Mouse (Mus musculus): Measurements from ENCODE around the gene Npas4. TPM values are rescaled to one million over a fixed set of nuclear protein-coding genes. Genes with fewer than 3 reads are reported as not detected.
"Not testable (repeated sequence)": the region's sequence is repeated elsewhere in the genome, so short reads cannot be mapped to it uniquely, and the experiment has no call there.

Npas4 gene
- polyA plus RNA-seq, 1 experiment from 2014 or later, result not detected

- Histone ChIP-seq H3K27me3 (ENCODE audit: low read depth, poor library complexity, severe bottlenecking) (peaks cover 79% of the 10 kb centered on the region), H3K36me3 (no peaks in the 10 kb centered on the region), H3K27ac (no peak overlapping the region), H3K9me3 (replicated peaks) (no peaks in the 10 kb centered on the region), H3K4me1 (peaks cover 7% of the 10 kb centered on the region), H3K4me3 (no peak overlapping the region)
- DNase-seq (ENCODE audit: low spot score), result peak; percentile 100
- WGBS, result 4% methylated on average over 13 of the region's 13 CpGs
Measured at GRCm38 (mm10) chr19:4989013-4989412, 1.1 kb downstream of the Npas4 start.

- Histone ChIP-seq H3K36me3 (no peaks in the 10 kb centered on the region), H3K9me3 (replicated peaks) (no peaks in the 10 kb centered on the region), H3K4me3 (no peak overlapping the region), H3K27me3 (ENCODE audit: low read depth, poor library complexity, severe bottlenecking) (peaks cover 44% of the 10 kb centered on the region), H3K4me1 (no peaks in the 10 kb centered on the region), H3K27ac (no peak overlapping the region)
- peak; percentile 44 for DNase-seq (ENCODE audit: low spot score)
Measured at GRCm38 (mm10) chr19:4981767-4982166, 8.3 kb downstream of the Npas4 start.

DNA sequence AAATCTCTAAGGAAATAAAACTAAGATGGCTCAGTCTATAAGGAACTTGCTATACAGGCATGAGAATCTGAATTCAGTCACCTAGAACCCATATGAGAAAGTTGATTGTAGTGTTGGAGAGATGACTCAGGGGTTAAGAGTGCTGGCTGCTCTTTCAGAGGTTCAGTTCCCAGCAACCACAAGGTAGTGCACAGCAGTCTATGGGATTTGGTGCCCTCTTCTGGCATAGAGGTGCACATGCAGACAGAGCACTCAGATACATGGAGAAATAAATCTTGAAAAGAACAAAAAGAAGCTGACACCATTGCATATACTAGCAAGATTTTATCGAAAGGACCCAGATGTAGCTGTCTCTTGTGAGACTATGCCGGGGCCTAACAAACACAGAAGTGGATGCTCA lies 21.9 kb downstream of the Npas4 start:
- Histone ChIP-seq H3K36me3 (peaks cover 44% of the 10 kb centered on the region), H3K4me1 (peaks cover 3% of the 10 kb centered on the region; the same call in 1 of the 2 replicates), H3K27me3 (ENCODE audit: low read depth, poor library complexity, severe bottlenecking) (no peaks in the 10 kb centered on the region), H3K4me3 (no peak overlapping the region), H3K27ac (no peak overlapping the region), H3K9me3 (replicated peaks) (no peaks in the 10 kb centered on the region)
- no peak for DNase-seq (ENCODE audit: low spot score)
- WGBS, result 93% methylated on average over 2 of the region's 2 CpGs

DNA sequence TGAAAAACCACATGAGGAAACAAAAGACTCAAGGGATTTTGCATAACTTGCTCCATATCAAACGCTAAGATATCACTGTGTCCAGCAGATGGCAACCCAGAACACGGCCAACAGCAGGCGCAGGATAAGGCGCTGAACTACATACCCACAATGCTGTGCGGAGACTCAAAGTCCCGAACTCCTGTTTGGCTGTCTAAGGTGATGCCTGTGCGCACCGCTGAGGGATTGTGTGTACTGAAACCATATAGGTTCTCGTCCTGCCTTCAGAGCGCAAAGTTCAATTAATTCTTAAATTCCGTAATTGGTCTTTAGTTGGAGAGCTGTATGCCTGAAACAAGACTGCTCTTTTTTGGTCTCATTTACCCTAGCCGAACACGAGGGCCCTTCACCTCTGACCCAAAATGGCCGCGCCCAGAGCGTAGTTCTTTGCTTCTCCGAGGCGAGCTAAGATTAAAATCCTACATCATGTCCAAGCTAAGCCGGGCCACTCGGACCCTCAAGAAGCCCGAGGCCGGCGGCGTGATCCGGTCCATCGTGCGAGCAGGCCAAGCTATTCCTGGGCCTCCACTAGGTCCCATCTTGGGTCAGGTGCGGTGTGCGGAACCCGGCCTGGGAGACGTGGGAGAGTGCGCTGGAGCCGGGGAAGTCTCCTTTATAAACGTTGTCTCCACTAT lies 28.1 kb downstream of the Npas4 start, which contains the start of gene Mrpl11:
Mrpl11 (plus strand) TSS at position 220 of the 674 bp plus-strand sequence.
- Histone ChIP-seq H3K27ac (peak within 1 kb of the TSS; percentile 93), H3K36me3 (peaks cover 33% of the 10 kb centered on the region), H3K9me3 (replicated peaks) (no peaks in the 10 kb centered on the region), H3K4me1 (peaks cover 10% of the 10 kb centered on the region), H3K4me3 (peak within 1 kb of the TSS; percentile 81), H3K27me3 (ENCODE audit: low read depth, poor library complexity, severe bottlenecking) (no peaks in the 10 kb centered on the region)
- DNase-seq (ENCODE audit: low spot score), result peak; percentile 88
- under 1% methylated on average over 34 of the region's 34 CpGs for WGBS

DNA sequence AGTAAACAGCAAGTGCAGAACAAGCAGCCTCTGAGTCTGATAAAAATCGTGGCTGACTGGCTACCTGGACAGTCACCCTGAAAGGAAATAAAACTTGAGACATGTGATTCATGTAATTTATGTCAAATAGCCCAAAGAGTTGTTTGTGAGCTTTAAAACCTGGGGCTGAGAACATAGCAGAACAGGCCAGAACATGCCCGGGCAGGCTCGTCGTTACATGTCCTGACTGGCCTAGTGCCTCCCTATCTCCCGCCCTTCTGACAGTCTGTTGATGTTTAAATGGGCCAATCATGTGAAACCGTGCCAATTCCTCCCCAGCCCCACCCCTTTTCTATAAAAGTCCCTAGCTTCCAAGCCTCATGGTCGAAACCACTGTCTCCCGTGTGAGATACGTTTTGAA lies 41.5 kb downstream of the Npas4 start:
- DNase-seq (ENCODE audit: low spot score); H3K4me3 ChIP-seq; H3K36me3 ChIP-seq; H3K27ac ChIP-seq; H3K27me3 ChIP-seq (ENCODE audit: low read depth, poor library complexity, severe bottlenecking); H3K9me3 ChIP-seq (replicated peaks): not testable (repeated sequence)
- WGBS, result 91% methylated on average over 9 of the region's 9 CpGs
- peaks cover 21% of the 10 kb centered on the region for H3K4me1 ChIP-seq

- DNase-seq (ENCODE audit: low spot score), result no peak
- Histone ChIP-seq H3K36me3 (no peaks in the 10 kb centered on the region), H3K9me3 (replicated peaks) (no peaks in the 10 kb centered on the region), H3K27me3 (ENCODE audit: low read depth, poor library complexity, severe bottlenecking) (peaks cover 17% of the 10 kb centered on the region), H3K27ac (no peak overlapping the region), H3K4me3 (no peak overlapping the region), H3K4me1 (peaks cover 38% of the 10 kb centered on the region)
- 50% methylated on average over 6 of the region's 6 CpGs for WGBS
Measured at GRCm38 (mm10) chr19:4945540-4945939, 44.6 kb downstream of the Npas4 start.

DNA sequence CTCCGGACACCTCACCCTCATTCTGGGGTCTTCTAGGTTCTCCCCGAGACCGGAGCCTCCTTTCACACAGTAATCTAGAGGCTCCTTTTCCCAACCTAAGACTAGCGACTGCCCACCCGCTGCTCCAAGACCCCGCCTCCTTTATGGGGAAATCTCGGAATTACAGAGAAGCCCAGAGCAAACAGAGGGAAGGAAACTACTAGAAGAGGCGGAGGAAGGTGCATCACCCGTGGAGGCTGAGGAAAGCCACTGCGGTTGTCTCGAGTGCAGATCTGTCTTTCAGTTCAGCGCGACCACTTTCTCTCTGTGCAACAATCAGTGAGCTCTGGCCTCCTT lies 46.9 kb downstream of the Npas4 start:
- DNase-seq (ENCODE audit: low spot score), result no peak
- peak overlapping the region; percentile 72 for H3K27ac ChIP-seq
- peaks cover 38% of the 10 kb centered on the region for H3K4me1 ChIP-seq
- H3K36me3 ChIP-seq, result no peaks in the 10 kb centered on the region
- H3K9me3 ChIP-seq (replicated peaks), result no peaks in the 10 kb centered on the region
- 11% methylated on average over 13 of the region's 13 CpGs for WGBS
- peak overlapping the region; percentile 77 for H3K4me3 ChIP-seq
- H3K27me3 ChIP-seq (ENCODE audit: low read depth, poor library complexity, severe bottlenecking), result peaks cover 20% of the 10 kb centered on the region

DNA sequence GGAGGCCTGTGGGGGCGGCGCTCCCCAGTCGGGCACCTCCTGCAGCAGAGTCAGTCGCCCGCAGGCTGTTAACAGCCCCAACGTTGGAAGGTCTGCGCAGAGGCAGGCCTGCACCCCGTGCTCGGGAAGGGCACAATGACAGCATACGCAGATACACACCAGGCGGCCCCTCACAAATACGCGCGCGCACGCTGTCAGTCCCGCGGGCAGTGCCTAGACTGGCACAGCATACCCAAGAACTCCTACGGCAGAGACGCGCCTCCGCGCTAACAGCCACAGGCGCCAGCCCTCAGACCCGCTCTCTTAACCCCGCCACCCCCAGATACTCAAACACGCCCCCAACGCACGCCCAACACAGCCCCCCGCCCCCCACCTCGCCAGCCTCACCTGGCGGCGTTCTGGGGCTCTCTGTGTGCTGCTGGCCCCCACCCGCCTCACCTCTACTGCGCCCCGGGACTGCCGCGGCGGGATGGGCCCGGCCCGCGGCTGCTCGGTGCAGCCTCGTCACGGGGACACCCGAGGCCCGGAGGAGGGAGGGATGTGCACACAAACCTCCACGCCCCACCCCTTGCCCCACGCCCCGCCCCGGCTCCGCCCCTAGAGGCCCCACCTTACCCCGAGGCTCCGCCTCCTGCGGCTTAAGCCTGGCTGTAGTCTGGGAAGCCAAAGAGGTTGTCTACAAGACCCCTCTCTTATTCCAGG lies 47.4 kb downstream of the Npas4 start, which contains the start of gene Peli3:
Peli3 (minus strand) TSS at position 577 of the 702 bp plus-strand sequence.
- Histone ChIP-seq H3K4me1 (peaks cover 39% of the 10 kb centered on the region), H3K36me3 (no peaks in the 10 kb centered on the region), H3K4me3 (peak within 1 kb of the TSS; percentile 77), H3K9me3 (replicated peaks) (no peaks in the 10 kb centered on the region), H3K27ac (peak within 1 kb of the TSS; percentile 72), H3K27me3 (ENCODE audit: low read depth, poor library complexity, severe bottlenecking) (peaks cover 20% of the 10 kb centered on the region)
- under 1% methylated on average over 55 of the region's 55 CpGs for WGBS
- peak; percentile 93 for DNase-seq (ENCODE audit: low spot score)

DNA sequence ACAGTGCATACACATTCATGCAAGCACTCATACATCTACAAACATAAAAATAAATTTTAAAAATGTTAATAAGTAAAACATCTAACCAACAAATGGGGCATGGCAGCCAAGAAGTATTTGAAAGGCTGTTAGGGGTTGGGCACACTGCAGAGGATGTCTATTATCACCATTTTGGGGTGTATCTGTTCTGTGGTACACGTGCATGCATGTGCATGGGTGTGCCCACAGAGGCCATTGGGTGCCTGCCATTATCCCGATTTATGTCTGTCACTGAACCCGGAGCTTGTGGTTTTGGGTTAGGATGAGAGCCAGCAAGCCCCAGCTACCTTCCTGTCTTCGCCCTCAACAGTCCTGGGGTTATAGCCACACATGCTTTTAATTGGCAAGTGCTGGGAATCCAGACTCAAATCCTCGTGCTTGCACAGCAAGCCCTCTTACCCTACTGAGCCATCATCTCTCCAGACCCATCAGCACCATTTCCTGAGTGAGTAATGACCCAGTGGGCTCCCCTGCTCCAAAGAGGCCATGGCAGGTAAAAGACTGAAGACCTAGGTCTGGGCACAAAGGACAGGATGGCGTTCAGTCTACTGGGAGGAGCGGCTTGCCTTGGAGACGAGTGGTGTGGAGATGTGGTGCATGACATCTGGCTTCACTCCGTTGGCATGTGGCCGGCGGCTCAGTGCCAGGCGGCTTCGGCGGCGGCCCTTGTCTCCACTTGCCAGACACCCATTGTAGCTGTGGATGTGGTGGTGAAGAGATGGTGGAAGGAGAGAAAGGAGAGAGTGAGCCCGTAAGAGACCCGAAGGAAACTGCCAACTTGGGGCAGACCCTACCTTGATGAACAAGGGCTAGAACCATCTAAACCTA lies 52.4 kb downstream of the Npas4 start:
- 88% methylated on average over 17 of the region's 17 CpGs for WGBS
- peaks cover 12% of the 10 kb centered on the region for H3K4me1 ChIP-seq
- H3K36me3 ChIP-seq, result no peaks in the 10 kb centered on the region
- no peaks in the 10 kb centered on the region for H3K9me3 ChIP-seq (replicated peaks)
- H3K27me3 ChIP-seq (ENCODE audit: low read depth, poor library complexity, severe bottlenecking), result peaks cover 18% of the 10 kb centered on the region
- H3K27ac ChIP-seq, result no peak overlapping the region
- no peak overlapping the region for H3K4me3 ChIP-seq
- DNase-seq (ENCODE audit: low spot score), result no peak

GRCm38 (mm10) chr19:4936896-4937295 lies 53.2 kb downstream of the Npas4 start:
- no peaks in the 10 kb centered on the region for H3K36me3 ChIP-seq
- peaks cover 5% of the 10 kb centered on the region; the same call in 1 of the 2 replicates for H3K4me1 ChIP-seq
- 89% methylated on average over 2 of the region's 2 CpGs for WGBS
- no peaks in the 10 kb centered on the region for H3K9me3 ChIP-seq (replicated peaks)
- H3K27me3 ChIP-seq (ENCODE audit: low read depth, poor library complexity, severe bottlenecking), result peaks cover 10% of the 10 kb centered on the region
- no peak overlapping the region for H3K4me3 ChIP-seq
- no peak overlapping the region for H3K27ac ChIP-seq
- DNase-seq (ENCODE audit: low spot score), result no peak
